Mouse (Mus musculus) ES-E14 (cell line): ENCODE measurements at regions not wholly inside any gene's neighbourhood (a gene's known extent, or its start where the extent isn't known, plus 50 kb on each side); places are given as distances from the start of the nearest gene placed in this dataset.

Source experiments
- DNase-seq: peaks from one replicate; pipeline ENCODE4 v3.0.0-alpha.2; 2013; ENCODE audit warnings: low read depth, low spot score
- H3K27ac ChIP-seq: 2 replicates; pipeline ENCODE4 v1.5.1; 2012; ENCODE audit warnings: low read depth, mild to moderate bottlenecking, low read length, moderate library complexity, mixed read lengths; ENCODE audit not compliant: poor library complexity, insufficient read depth, severe bottlenecking
- H3K36me3 ChIP-seq: 2 replicates; pipeline ENCODE4 v1.6.1; 2012; ENCODE audit warnings: mild to moderate bottlenecking, low read length, moderate library complexity, mixed read lengths; ENCODE audit not compliant: control insufficient read depth, poor library complexity, insufficient read depth, severe bottlenecking
- H3K4me1 ChIP-seq, 2 experiments: fragments of 150-350 bp in 1 of 2; sonication (generic) in 1 of 2; 2 replicates each; pipeline ENCODE4 v1.6.1; 2012; ENCODE audit warnings: low read length in 2 of 2, mild to moderate bottlenecking in 1 of 2, mixed read lengths in 1 of 2; ENCODE audit not compliant: control insufficient read depth in 2 of 2, insufficient read depth in 2 of 2, poor library complexity in 1 of 2
- H3K4me3 ChIP-seq, 2 experiments: fragments of 150-350 bp in 1 of 2; sonication (generic) in 1 of 2; 2 replicates each; pipeline ENCODE4 v1.5.1; 2012; ENCODE audit warnings: low read length in 2 of 2, low read depth in 1 of 2, mild to moderate bottlenecking in 1 of 2, mixed read lengths in 1 of 2; ENCODE audit not compliant: insufficient read depth in 1 of 2, poor library complexity in 1 of 2, severe bottlenecking in 1 of 2
- H3K9ac ChIP-seq: 2 replicates; pipeline ENCODE4 v1.6.1; 2012; ENCODE audit warnings: low read depth, mild to moderate bottlenecking, low read length, mixed read lengths; ENCODE audit not compliant: poor library complexity, insufficient read depth, severe bottlenecking
- H3K9me3 ChIP-seq: fragments of 150-350 bp; sonication (generic); 2 replicates; pipeline ENCODE4 v1.6.1; 2012; ENCODE audit warnings: low read depth, mild to moderate bottlenecking, low read length; ENCODE audit not compliant: control insufficient read depth, insufficient read depth
- CHD2 ChIP-seq: IDR thresholded peaks from 2 replicates; pipeline ENCODE4 v1.6.1; 2014; ENCODE audit warnings: mild to moderate bottlenecking, low read depth, low read length, inconsistent platforms
- HCFC1 ChIP-seq: IDR thresholded peaks from 2 replicates; pipeline ENCODE4 v1.6.1; 2012; ENCODE audit warnings: low read length, inconsistent platforms, borderline replicate concordance; ENCODE audit not compliant: insufficient read depth
- MAFK ChIP-seq: IDR thresholded peaks from 2 replicates; pipeline ENCODE4 v1.6.1; 2014; ENCODE audit warnings: mild to moderate bottlenecking, low read depth, low read length, inconsistent platforms; ENCODE audit not compliant: insufficient read depth
- ZC3H11A ChIP-seq: IDR thresholded peaks from 2 replicates; pipeline ENCODE4 v1.6.1; 2012; ENCODE audit warnings: low read depth, mild to moderate bottlenecking, inconsistent platforms, low read length, borderline replicate concordance
- ZNF384 ChIP-seq: IDR thresholded peaks from 2 replicates; pipeline ENCODE4 v1.6.1; 2012; ENCODE audit warnings: low read depth, low read length, inconsistent platforms
- in situ Hi-C, 2 experiments: fragments of 600-800 bp; cut with MboI; formaldehyde crosslinking; loops; one replicate each; pipeline ENCODE4 v1.15.1; 2025; ENCODE audit warnings: low sequenced_read_pairs in 2 of 2, inconsistent platforms in 1 of 2; ENCODE audit not compliant: unreplicated experiment in 2 of 2

GRCm38 (mm10) chr9:120661641-120662227 is 90.5 kb downstream of the Rpl14 start:
- Histone ChIP-seq H3K4me3 (no peak overlapping the region), H3K9me3 (no peaks in the 10 kb centered on the region), H3K27ac (no peak overlapping the region), H3K4me1 (peaks cover 0 to 6% of the 10 kb centered on the region in 2 experiments; a peak in 1 of 4 replicates), H3K9ac (no peak overlapping the region), H3K36me3 (no peaks in the 10 kb centered on the region)
- no peak for DNase-seq
- TF ChIP-seq ZC3H11A (no peak), CHD2 (no peak), HCFC1 (no peak), MAFK (no peak), ZNF384 (no peak)
- in situ Hi-C loops, result no loop called here

- H3K4me1 ChIP-seq, result peaks cover 0 to 2% of the 10 kb centered on the region in 2 experiments; a peak in 1 of 4 replicates
- TF ChIP-seq MAFK (no peak), HCFC1 (no peak), ZNF384 (no peak), ZC3H11A (no peak), CHD2 (no peak)
- in situ Hi-C loops, result no loop called here
- no peak overlapping the region for H3K4me3 ChIP-seq
- no peak for DNase-seq
- H3K9me3 ChIP-seq, result no peaks in the 10 kb centered on the region
- no peaks in the 10 kb centered on the region for H3K36me3 ChIP-seq
- H3K9ac ChIP-seq, result no peak overlapping the region
- H3K27ac ChIP-seq, result no peak overlapping the region
Observed at GRCm38 (mm10) chr9:120663181-120663580, 91.9 kb downstream of the Rpl14 start.

- in situ Hi-C loops, result no loop called here
Observed at GRCm38 (mm10) chr9:120664086-120664485, 92.8 kb downstream of the Rpl14 start.

DNA sequence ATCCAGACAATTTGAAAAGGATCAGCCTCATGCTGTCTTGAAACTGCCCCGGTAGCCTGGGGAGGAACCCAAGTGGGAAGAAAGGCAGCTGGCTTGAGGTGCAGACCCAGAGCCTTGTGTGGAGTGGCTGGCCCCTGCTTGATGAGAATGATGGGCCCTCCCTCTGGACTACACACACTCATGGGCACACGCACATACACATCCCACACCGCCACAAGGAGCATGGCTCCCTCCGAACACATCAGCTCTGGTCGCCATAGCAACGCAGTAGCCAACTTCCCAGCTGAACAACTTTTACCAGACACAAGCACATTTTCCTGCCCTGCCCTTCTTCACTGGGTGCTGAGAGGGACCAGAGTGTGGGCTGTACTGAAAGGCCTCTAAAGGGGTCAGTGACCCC is 101.2 kb downstream of the Rpl14 start:
- Histone ChIP-seq H3K9me3 (no peaks in the 10 kb centered on the region), H3K27ac (no peak overlapping the region), H3K4me1 (peaks cover 15 to 26% of the 10 kb centered on the region in 2 experiments), H3K36me3 (no peaks in the 10 kb centered on the region), H3K4me3 (no peak overlapping the region), H3K9ac (no peak overlapping the region)
- in situ Hi-C loops, result no loop called here
- TF ChIP-seq CHD2 (no peak), ZC3H11A (no peak), MAFK (no peak), HCFC1 (no peak), ZNF384 (no peak)
- DNase-seq, result no peak

More at GRCm38 (mm10) chr9:120664086-120664485, 92.8 kb downstream of the Rpl14 start:
- peaks cover 0 to 2% of the 10 kb centered on the region in 2 experiments; a peak in 1 of 4 replicates for H3K4me1 ChIP-seq
- no peak overlapping the region for H3K9ac ChIP-seq
- H3K27ac ChIP-seq, result no peak overlapping the region
- H3K4me3 ChIP-seq, result no peak overlapping the region
- H3K9me3 ChIP-seq, result no peaks in the 10 kb centered on the region
- TF ChIP-seq CHD2 (no peak), MAFK (no peak)
- no peaks in the 10 kb centered on the region for H3K36me3 ChIP-seq
- no peak for DNase-seq

DNA sequence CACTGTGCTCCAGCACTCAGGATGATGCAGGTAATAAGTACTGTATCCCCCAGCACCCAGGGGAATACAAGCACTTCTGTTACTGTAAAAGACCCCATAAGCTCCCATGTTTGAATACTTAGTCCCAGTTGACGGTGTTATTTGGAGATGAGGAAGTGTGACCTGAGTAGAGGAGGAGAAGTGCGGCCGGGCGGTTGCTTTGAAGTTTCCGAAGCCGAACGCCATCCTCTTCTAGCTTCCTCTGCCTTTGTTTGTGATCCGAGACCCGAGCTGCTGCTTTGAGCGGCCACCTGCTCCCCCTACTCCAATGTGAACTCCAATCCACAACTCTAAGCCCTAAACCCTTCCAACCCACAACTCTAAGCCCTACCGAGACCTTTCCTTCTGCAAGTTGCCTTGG is 103.6 kb downstream of the Rpl14 start:
- Histone ChIP-seq H3K9ac (no peak overlapping the region), H3K9me3 (no peaks in the 10 kb centered on the region), H3K4me1 (peaks cover 21 to 30% of the 10 kb centered on the region in 2 experiments), H3K4me3 (peak overlapping the region; percentile 47 to 55), H3K36me3 (no peaks in the 10 kb centered on the region), H3K27ac (peak overlapping the region; percentile 26)
- in situ Hi-C loops, result no loop called here
- DNase-seq, result no peak
- no peak for TF ChIP-seq CHD2
- no peak for TF ChIP-seq MAFK
- no peak for TF ChIP-seq HCFC1
- no peak for TF ChIP-seq ZNF384
- no peak for TF ChIP-seq ZC3H11A
